Mouse (Mus musculus) adrenal gland, adult 18-20 months (tissue): ENCODE measurements around the gene Kcnj13. TPM values are rescaled to one million over a fixed set of nuclear protein-coding genes. Genes with fewer than 3 reads are reported as not detected.

Source experiments
- DNase-seq, 2 experiments: peaks; one replicate each; pipeline ENCODE4 v3.0.0; 2021 to 2022; ENCODE audit warnings: low spot score in 2 of 2
- long read RNA-seq, 2 experiments: library from polyadenylated mRNA; stranded (forward); transcript quantifications; one replicate each; pipeline ENCODE4 v2.0.0; 2021
- total RNA-seq, 2 experiments: library from RNA; stranded (reverse); gene quantifications; 1 replicate in 1 of 2; 2 replicates in 1 of 2; pipeline ENCODE4 v1.2.3; 2021

Gene Kcnj13
- total RNA-seq = not detected
- long read RNA-seq, experiment 1 = 0 reads
- long read RNA-seq, experiment 2 = 0 reads

- DNase-seq = no peak
Measured at GRCm38 (mm10) chr1:87394594-87394993, at the start of gene Kcnj13. Gene Kcnj13 (minus strand): TSS chr1:87394729.

GRCm38 (mm10) chr1:87436583-87436982 lies 42.1 kb upstream of the Kcnj13 start:
- no peak for DNase-seq

- DNase-seq = no peak
Measured at GRCm38 (mm10) chr1:87435125-87435524, 40.6 kb upstream of the Kcnj13 start.

GRCm38 (mm10) chr1:87418733-87419132 lies 24.2 kb upstream of the Kcnj13 start:
- no peak for DNase-seq

GRCm38 (mm10) chr1:87409380-87409779 lies 14.9 kb upstream of the Kcnj13 start:
- no peak for DNase-seq

- DNase-seq = no peak
Measured at GRCm38 (mm10) chr1:87406012-87406411, 11.5 kb upstream of the Kcnj13 start.

GRCm38 (mm10) chr1:87404710-87405109 lies 10.2 kb upstream of the Kcnj13 start:
- no peak for DNase-seq

- no peak for DNase-seq
Measured at GRCm38 (mm10) chr1:87396923-87397586, 2.5 kb upstream of the Kcnj13 start.

- no peak for DNase-seq
Measured at GRCm38 (mm10) chr1:87393444-87394195, 909 bp downstream of the Kcnj13 start.

- DNase-seq = no peak
Measured at GRCm38 (mm10) chr1:87386436-87387092, 8.0 kb downstream of the Kcnj13 start.

- no peak for DNase-seq
Measured at GRCm38 (mm10) chr1:87381152-87381551, 13.4 kb downstream of the Kcnj13 start.

- DNase-seq = no peak
Measured at GRCm38 (mm10) chr1:87379919-87380318, 14.6 kb downstream of the Kcnj13 start.

- DNase-seq = no peak
Measured at GRCm38 (mm10) chr1:87378024-87378560, 16.4 kb downstream of the Kcnj13 start.

- DNase-seq = no peak
Measured at GRCm38 (mm10) chr1:87360276-87360675, 34.3 kb downstream of the Kcnj13 start.

GRCm38 (mm10) chr1:87350576-87350975 lies 44.0 kb downstream of the Kcnj13 start:
- no peak for DNase-seq

Other genes with a start within 250 kb of the Kcnj13 start
- 1 to 10 TPM; 1.1 to 2.9 TPM for gene Ecel1, start 238.2 kb downstream of the Kcnj13 start, total RNA-seq
- not detected for gene Prss56, start 211.4 kb downstream of the Kcnj13 start, total RNA-seq
- gene Chrnd, start 204.1 kb downstream of the Kcnj13 start, total RNA-seq = not detected
- not detected for gene Chrng, start 190.1 kb downstream of the Kcnj13 start, total RNA-seq
- 10 to 100 TPM; 76.6 to 85.7 TPM for gene Eif4e2, start 180.8 kb downstream of the Kcnj13 start, total RNA-seq
- 100 to 1,000 TPM; 329 to 423 TPM for gene Efhd1, start 130.4 kb downstream of the Kcnj13 start, total RNA-seq
- 100 to 1,000 TPM in 1 of 2 experiments, 10 to 100 TPM in 1; 79.7 to 101 TPM for gene Gigyf2, start 67.7 kb downstream of the Kcnj13 start, total RNA-seq
- gene Snorc, start 75.5 kb upstream of the Kcnj13 start, total RNA-seq = not detected
- not detected for gene Neu2, start 115.2 kb upstream of the Kcnj13 start, total RNA-seq
- gene Ngef, start 179.1 kb upstream of the Kcnj13 start, total RNA-seq = under 1 TPM; 0.56 to 0.80 TPM
- gene Inpp5d, start 225.6 kb upstream of the Kcnj13 start, total RNA-seq = 10 to 100 TPM; 15.8 to 29.3 TPM